Mouse (Mus musculus): ENCODE measurements around the gene Synj2. TPM values are rescaled to one million over a fixed set of nuclear protein-coding genes. Genes with fewer than 3 reads are reported as not detected.

Synj2 gene
- polyA plus RNA-seq, 1 experiment from 2014 or later = 7.9 TPM

DNA sequence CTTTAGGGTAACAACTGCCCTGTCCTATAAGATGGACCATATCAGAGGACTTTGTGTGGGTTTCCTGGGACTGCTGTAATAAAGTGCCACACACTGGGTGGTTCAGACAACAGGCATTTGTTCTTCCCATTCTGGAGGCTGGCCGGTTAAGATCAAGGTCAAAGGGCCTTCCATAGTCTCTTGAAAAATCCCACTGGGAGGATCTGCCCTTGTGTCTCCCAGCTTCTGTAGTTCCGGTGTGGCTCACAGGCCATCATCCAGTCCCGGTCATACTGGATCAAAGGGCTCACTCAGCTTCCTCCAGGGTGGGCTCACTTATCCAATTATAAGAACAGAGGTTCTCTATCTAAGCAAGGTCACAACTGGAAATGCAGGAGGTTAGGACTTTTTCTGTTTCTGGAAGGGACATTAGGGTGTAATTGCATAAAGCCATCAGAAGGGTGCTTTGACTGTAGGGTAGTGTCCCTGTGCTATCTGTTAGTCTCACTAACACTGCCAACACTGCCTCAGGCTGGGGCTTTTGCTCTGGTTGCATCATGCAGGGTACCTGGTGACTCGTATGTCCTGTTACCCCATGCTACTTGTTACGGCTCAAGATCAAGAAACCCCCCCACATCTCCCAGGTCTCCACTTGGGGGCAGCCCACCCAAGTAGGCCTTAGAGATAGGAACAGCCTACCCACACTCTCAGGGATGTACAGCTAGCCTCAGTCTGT is 51.9 kb downstream of the Synj2 start:
- 94% methylated on average over 5 of the region's 5 CpGs for WGBS (ENCODE audit: missing documents)
- no peak overlapping the region for H3K27ac ChIP-seq
- no peaks in the 10 kb centered on the region; the same call in 1 of the 2 replicates for H3K36me3 ChIP-seq (ENCODE audit: inconsistent target)
- no peak overlapping the region for H3K4me3 ChIP-seq (ENCODE audit: inconsistent target)
- H3K79me2 ChIP-seq (ENCODE audit: inconsistent target) = no peaks in the 10 kb centered on the region

DNA sequence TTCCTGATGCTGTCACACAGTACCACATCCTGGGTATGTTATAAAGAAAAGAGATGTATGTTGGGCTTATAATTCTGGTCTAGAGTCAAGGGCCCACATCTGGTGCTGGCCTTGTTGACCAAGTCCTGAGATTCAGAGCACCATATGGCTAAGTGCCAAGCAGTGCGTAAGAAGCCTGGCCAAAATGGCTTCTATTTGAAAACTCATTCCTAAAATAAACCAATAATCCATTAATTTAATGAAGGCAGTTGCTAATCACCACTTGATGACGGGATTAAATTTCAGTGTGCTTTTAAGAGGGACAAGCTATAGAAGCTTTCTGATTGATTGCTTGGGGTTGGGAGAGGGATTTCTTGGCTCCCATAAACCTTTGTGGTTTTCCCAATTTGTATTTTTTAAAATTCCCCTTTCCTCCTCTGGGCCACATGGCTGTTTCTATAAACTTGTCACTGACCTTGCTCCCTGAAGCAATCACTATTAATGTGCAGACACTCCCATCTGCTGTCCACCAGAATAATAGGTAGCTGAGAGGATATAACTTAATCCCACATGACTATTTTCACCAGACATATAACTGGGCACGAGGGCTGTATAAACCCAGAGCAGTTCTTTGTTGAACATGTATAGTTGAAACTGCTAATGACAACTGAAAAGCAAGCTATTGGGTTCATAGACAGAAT is 52.6 kb downstream of the Synj2 start:
- Histone ChIP-seq H3K36me3 (ENCODE audit: inconsistent target) (no peaks in the 10 kb centered on the region; the same call in 1 of the 2 replicates), H3K27ac (no peak overlapping the region), H3K4me3 (ENCODE audit: inconsistent target) (no peak overlapping the region), H3K79me2 (ENCODE audit: inconsistent target) (no peaks in the 10 kb centered on the region)
- 100% methylated on average over 3 of the region's 3 CpGs for WGBS (ENCODE audit: missing documents)

DNA sequence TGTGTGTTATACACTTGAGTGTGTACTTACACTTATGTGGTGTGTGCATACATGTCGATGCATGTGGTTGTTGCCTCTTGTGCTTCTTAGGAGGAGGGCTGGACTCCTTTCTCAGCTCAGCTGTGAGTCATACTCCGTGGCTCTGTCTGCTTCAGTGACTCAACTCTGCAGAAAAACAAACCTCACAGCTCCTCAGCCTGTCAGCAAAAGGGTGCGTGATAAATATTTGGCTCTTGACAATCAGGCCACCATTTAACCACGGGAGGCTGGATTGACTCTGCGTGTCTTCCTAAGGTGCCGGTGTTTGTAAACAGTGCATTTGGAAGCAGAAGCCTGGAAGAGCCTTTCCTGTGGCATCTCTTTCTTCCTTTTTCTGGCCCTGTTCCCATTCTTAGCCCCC is 53.5 kb downstream of the Synj2 start:
- H3K4me3 ChIP-seq (ENCODE audit: inconsistent target) = no peak overlapping the region
- H3K27ac ChIP-seq = peak overlapping the region; percentile 58
- H3K36me3 ChIP-seq (ENCODE audit: inconsistent target) = no peaks in the 10 kb centered on the region; the same call in 1 of the 2 replicates
- 65% methylated on average over 6 of the region's 6 CpGs for WGBS (ENCODE audit: missing documents)
- H3K79me2 ChIP-seq (ENCODE audit: inconsistent target) = no peaks in the 10 kb centered on the region

DNA sequence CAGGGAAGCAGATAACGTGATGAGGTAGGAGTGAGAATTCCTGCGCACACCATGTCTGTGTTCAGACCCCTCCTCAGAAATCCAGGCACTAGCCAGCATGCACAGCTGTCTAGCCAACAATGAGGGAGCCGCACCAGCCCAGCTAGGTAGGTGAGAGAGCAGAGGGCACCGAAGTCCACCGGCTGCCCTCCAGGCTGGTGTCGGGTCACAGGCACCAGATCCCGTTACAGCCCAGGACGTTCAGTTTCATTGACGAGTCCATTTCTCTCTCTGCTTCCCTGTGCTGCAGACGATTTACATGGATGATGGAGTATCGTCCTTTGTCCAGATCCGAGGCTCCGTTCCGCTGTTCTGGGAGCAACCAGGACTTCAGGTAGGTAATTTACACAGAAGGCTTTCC is 55.5 kb downstream of the Synj2 start:
- Histone ChIP-seq H3K36me3 (ENCODE audit: inconsistent target) (no peaks in the 10 kb centered on the region; the same call in 1 of the 2 replicates), H3K27ac (no peak overlapping the region), H3K4me3 (ENCODE audit: inconsistent target) (no peak overlapping the region), H3K79me2 (ENCODE audit: inconsistent target) (no peaks in the 10 kb centered on the region)
- WGBS (ENCODE audit: missing documents) = 96% methylated on average over 14 of the region's 14 CpGs

DNA sequence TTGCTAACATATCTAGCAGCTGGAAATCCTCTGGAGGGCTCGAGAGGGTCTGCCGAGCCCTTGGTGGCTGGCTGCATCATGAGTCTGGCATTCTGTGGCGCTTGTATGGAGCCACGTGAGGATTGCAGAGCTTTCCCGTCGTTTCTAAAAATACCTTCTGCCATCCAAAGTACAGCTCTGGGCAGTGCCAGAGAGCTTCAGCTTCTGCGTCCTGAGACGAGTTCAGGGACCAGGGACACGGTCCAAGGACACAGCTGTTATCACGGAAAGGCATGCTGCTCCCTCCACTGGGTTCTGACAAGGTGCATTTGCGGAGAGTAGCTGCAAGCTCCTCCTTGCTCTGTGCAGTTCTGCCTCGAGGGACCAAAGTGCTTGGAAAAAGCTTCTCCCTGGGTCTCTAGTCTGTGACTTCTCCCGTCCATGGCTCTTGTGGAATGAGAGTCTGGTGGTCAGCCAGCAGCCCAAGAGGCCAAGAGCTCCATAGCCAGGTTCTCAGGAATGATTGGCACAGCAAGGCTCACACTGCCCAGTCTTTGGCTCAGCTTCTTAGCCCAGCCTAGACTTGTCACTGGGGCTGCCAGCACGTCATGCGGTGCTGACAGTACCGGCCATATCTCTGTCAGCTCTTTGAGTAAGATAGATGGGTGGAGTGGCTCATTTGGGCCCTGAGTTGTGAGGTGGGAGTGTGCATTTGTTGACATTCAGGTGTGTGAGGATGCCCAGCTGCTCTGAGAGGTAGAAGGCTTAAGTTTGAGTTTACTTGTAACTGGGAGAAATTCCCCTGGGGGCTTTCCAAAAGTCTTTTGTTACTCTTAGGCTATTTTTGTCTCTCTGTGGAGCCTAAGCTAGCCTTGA is 56.5 kb downstream of the Synj2 start:
- H3K36me3 ChIP-seq (ENCODE audit: inconsistent target) = no peaks in the 10 kb centered on the region; the same call in 1 of the 2 replicates
- no peak overlapping the region for H3K27ac ChIP-seq

DNA sequence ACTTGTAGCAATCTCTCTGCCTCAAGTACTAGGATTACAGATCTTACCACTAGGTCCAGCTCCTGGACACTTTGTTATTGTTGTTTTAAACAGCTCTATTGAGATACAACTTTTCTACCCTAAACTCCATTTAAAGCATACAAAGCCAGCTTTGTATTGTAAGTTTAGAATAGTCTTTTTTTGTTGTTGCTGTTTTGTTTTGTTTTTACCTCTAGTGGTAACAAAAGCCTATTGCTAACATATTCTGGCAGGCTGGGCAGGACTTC is 57.1 kb downstream of the Synj2 start:
- no peaks in the 10 kb centered on the region; the same call in 1 of the 2 replicates for H3K36me3 ChIP-seq (ENCODE audit: inconsistent target)
- H3K79me2 ChIP-seq (ENCODE audit: inconsistent target) = no peaks in the 10 kb centered on the region
- no peak overlapping the region for H3K27ac ChIP-seq
- no peak overlapping the region for H3K4me3 ChIP-seq (ENCODE audit: inconsistent target)

More for the DNA sequence above, 56.5 kb downstream of the Synj2 start:
- H3K79me2 ChIP-seq (ENCODE audit: inconsistent target) = no peaks in the 10 kb centered on the region
- WGBS (ENCODE audit: missing documents) = 92% methylated on average over 16 of the region's 16 CpGs
- no peak overlapping the region for H3K4me3 ChIP-seq (ENCODE audit: inconsistent target)

DNA sequence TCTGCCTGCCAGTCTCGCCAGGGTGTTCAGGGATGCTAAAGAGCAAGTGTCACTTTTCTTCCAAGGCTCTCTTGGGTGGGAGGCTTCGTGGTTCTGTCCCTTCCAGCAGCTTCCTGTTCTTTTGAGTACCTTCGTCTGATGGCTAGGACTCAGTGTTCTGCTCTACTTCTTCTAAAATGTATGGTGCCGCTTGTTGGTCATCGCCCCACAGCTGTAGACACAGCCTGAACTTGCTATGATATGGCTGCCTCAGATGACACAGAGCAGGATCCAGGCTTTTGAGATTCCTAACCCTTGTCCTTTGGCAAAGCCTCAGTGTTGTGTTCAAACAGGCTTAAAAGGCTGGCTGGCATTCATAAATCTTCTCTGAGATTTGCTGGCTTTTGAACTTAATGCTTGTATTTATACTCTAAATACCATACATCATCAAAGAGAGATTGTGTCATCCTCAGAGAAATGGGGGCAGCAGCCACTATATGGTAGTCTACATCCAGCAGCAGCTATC is 58.0 kb downstream of the Synj2 start:
- no peaks in the 10 kb centered on the region for H3K79me2 ChIP-seq (ENCODE audit: inconsistent target)
- no peak overlapping the region for H3K4me3 ChIP-seq (ENCODE audit: inconsistent target)
- no peaks in the 10 kb centered on the region; the same call in 1 of the 2 replicates for H3K36me3 ChIP-seq (ENCODE audit: inconsistent target)
- WGBS (ENCODE audit: missing documents) = 78% methylated on average over 5 of the region's 5 CpGs
- no peak overlapping the region for H3K27ac ChIP-seq

DNA sequence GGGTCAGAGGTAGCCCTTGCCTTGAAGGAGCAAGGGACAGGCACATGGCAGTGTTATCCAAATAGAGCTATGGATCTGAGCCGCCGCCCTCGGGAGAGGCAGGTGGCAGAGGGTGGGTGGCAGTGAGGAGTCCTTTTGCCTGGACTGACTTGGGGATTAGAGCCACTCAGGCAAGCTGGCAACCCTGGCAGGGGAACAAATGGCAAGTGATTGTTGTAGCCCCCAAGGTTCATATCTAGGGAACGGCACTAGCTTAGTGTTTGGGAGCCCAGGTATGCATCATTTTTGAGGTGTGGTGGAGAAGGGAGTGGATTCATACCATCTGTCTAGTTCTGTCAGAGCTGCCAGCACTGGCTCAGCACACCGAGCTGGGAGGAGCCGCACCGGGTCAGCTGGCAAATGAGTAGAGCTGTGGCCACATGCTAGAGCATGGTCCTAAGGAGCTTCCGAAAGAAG is 59.8 kb downstream of the Synj2 start:
- 41% methylated on average over 8 of the region's 8 CpGs for WGBS (ENCODE audit: missing documents)
- Histone ChIP-seq H3K36me3 (ENCODE audit: inconsistent target) (no peaks in the 10 kb centered on the region; the same call in 1 of the 2 replicates), H3K27ac (peak overlapping the region; percentile 96), H3K4me3 (ENCODE audit: inconsistent target) (no peak overlapping the region), H3K79me2 (ENCODE audit: inconsistent target) (no peaks in the 10 kb centered on the region)

DNA sequence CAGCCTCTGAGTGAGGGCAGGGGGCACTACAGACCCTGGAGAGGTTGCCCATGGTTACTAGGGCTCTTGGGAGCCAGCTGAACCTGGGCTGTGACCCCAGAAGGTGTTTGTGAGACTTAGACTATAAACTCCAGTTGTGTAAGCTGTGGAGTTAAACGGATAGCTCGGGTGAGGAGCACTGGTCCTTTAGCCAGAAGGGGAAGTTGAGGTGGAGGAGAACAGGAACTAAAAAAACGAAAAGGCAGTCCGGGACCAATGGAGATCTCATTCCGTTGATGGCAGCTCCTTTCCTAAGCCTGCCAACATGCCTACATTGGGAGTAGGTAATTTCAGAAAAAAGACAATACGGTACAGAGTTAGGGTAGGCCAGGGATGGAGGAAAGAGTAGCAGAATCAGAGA is 60.3 kb downstream of the Synj2 start:
- 2% methylated on average over 6 of the region's 6 CpGs for WGBS (ENCODE audit: missing documents)
- Histone ChIP-seq H3K27ac (peak overlapping the region; percentile 96), H3K79me2 (ENCODE audit: inconsistent target) (no peaks in the 10 kb centered on the region), H3K4me3 (ENCODE audit: inconsistent target) (no peak overlapping the region), H3K36me3 (ENCODE audit: inconsistent target) (no peaks in the 10 kb centered on the region; the same call in 1 of the 2 replicates)

DNA sequence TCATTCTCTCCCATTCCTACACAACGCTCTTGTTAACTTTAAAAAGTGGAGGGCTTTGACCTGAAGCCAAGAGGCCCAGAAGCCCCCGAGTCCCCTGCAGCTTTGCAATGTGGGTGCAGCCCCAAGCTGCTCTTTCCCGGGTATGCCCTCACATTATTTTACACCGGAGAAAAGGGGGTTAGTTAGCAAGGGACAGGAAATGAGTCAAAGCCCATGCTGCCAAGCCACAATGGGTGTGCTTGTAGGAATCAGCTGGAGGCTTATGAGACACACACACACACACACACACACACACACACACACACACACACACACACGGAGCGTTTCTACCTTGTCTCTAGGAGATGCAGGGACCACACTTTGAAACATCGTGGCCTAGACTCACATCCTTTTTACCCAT is 60.8 kb downstream of the Synj2 start:
- Histone ChIP-seq H3K4me3 (ENCODE audit: inconsistent target) (no peak overlapping the region), H3K36me3 (ENCODE audit: inconsistent target) (no peaks in the 10 kb centered on the region; the same call in 1 of the 2 replicates), H3K27ac (peak overlapping the region; percentile 96), H3K79me2 (ENCODE audit: inconsistent target) (no peaks in the 10 kb centered on the region)
- whole genome bisulfite sequencing (ENCODE audit: missing documents) = 5% methylated on average over 5 of the region's 7 CpGs

DNA sequence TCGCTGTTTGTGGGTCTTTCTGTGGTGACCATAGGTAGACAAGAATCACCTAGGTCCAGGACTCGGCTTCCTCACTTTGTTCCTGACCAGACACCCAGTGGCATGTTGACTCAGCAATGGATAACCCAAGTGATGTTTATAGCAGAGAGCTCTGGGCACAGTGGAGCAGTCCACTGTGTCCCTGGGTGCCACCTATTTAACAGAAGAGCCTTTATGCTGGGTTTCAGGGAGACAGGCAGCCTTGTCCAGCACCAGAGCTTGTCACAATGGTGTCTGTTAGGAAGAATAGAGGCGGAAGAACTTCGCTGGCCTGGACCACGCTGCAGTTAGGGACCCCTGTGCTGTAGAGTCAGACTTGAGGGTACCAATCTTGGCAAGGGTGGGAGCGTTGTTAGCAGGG is 61.5 kb downstream of the Synj2 start:
- Histone ChIP-seq H3K36me3 (ENCODE audit: inconsistent target) (no peaks in the 10 kb centered on the region; the same call in 1 of the 2 replicates), H3K79me2 (ENCODE audit: inconsistent target) (no peaks in the 10 kb centered on the region), H3K4me3 (ENCODE audit: inconsistent target) (no peak overlapping the region), H3K27ac (peak overlapping the region; percentile 96)
- 96% methylated on average over 6 of the region's 6 CpGs for WGBS (ENCODE audit: missing documents)

DNA sequence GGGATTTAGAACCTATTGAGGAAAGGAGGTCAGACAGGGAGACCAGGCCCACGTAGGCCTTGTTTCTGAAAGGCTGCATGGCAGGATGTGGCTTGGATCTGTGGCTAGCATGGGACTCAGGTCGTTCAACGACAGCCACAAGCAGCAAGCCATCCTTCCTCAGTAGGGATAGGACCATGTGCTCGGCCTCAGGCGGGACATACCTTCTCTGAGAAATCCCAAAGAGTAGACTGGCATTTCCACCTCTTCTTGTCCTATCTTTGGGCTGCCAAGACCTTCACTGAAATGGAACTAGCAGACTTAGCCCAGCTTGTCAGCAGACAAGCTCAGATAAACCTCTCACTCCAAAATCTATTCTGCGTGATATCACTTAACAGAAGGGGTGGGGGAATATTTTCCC is 62.6 kb downstream of the Synj2 start:
- no peak overlapping the region for H3K4me3 ChIP-seq (ENCODE audit: inconsistent target)
- 44% methylated on average over 6 of the region's 6 CpGs for WGBS (ENCODE audit: missing documents)
- no peak overlapping the region for H3K27ac ChIP-seq
- H3K79me2 ChIP-seq (ENCODE audit: inconsistent target) = no peaks in the 10 kb centered on the region
- no peaks in the 10 kb centered on the region for H3K36me3 ChIP-seq (ENCODE audit: inconsistent target)

DNA sequence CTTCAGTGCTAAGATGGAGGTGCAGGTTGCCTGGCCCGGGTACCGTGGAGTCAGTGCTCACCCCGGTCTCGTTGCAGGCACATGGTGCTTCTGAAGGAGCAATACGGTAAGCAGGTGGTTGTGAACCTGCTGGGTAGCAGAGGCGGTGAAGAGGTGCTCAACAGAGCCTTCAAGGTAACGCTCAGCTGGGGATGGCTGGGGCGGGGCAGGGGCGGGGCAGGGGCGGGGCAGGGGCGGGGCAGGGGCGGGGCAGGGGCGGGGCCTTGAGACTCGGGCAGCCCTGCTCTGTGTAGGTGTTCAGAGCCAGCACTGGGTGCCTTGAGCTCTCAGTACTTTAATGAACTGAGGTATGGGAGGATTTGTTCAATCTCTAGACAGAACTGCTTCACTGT is 64.2 kb downstream of the Synj2 start:
- no peaks in the 10 kb centered on the region for H3K36me3 ChIP-seq (ENCODE audit: inconsistent target)
- H3K4me3 ChIP-seq (ENCODE audit: inconsistent target) = no peak overlapping the region
- H3K79me2 ChIP-seq (ENCODE audit: inconsistent target) = no peaks in the 10 kb centered on the region
- H3K27ac ChIP-seq = peak overlapping the region; percentile 100
- 25% methylated on average over 8 of the region's 14 CpGs for WGBS (ENCODE audit: missing documents)

DNA sequence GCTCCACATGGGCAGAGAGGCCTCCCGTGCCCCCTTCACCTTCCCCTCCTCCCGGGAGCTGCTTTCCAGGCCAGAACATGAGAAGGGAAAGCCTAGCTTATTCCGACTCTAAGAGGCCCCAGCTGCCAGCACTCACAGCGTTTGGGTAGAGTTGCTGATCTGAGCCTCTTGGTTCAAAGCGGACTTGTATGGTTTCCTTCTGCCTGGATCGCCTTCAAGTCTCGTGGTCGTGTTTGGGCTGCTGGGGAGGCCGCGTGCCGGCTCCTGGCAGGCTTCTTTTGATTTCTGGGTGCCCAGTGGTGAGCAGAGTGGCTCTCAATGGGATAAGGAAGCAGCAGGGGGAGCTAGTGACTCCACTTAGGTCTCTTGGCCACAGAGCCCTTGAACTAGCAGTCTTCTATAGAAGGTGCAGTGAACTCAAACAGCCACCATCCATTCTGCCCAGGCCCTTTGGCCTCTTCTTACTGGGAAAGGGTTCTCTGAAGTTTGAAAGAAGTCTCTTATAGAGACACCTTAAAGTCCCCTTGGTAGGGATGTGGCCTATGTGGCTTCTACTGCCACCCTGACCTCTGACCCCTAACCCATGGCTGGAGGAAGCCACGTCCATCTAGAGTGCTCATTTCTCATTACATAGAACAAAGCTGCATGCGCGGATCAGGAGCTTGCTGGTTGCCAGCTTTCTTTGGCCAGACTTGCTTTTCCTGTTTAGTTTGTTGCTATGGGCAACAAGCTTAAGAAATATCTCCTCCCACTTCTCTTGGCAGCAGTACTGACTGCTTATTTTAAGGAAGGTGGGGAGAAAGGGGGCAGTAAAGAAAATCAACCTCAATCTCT is 64.8 kb downstream of the Synj2 start:
- Histone ChIP-seq H3K4me3 (ENCODE audit: inconsistent target) (no peak overlapping the region), H3K27ac (peak overlapping the region; percentile 100), H3K36me3 (ENCODE audit: inconsistent target) (no peaks in the 10 kb centered on the region), H3K79me2 (ENCODE audit: inconsistent target) (no peaks in the 10 kb centered on the region)
- WGBS (ENCODE audit: missing documents) = 15% methylated on average over 14 of the region's 14 CpGs
